Mouse (Mus musculus) heart, embryonic 14.5 days (tissue): ENCODE measurements at regions not wholly inside any gene's neighbourhood (a gene's known extent, or its start where the extent isn't known, plus 50 kb on each side); places are given as distances from the start of the nearest gene placed in this dataset.

Experiments
- ATAC-seq: fragments of 200-750 bp; cut with Nextera tagmentation; 2 replicates; pipeline ENCODE4 v1.8.0; 2017; ENCODE audit warnings: low read depth, moderate TSS enrichment; ENCODE audit not compliant: insufficient number of reproducible peaks, insufficient read depth, low FRiP score
- H3K27ac ChIP-seq, 2 experiments: fragments of 200-500 bp in 1 of 2; fragments of 300-500 bp in 1 of 2; sonication (generic) in 1 of 2; replicated peaks in 1 of 2; 2 replicates each; pipeline ENCODE4 v1.5.1; 2012 to 2014; ENCODE audit warnings: low read depth in 2 of 2, low read length in 2 of 2, control low read depth in 1 of 2, mild to moderate bottlenecking in 1 of 2, mixed read lengths in 1 of 2; ENCODE audit not compliant: control insufficient read depth in 1 of 2, insufficient read depth in 1 of 2
- H3K27me3 ChIP-seq: fragments of 300-500 bp; sonication (generic); 2 replicates; pipeline ENCODE4 v1.6.1; 2014; ENCODE audit warnings: mild to moderate bottlenecking, low read length, control low read depth; ENCODE audit not compliant: control insufficient read depth, insufficient read depth
- H3K36me3 ChIP-seq: fragments of 300-500 bp; sonication (generic); 2 replicates; pipeline ENCODE4 v1.6.1; 2014; ENCODE audit warnings: mild to moderate bottlenecking, control low read depth, low read length, mixed read lengths; ENCODE audit not compliant: control insufficient read depth, insufficient read depth
- H3K4me1 ChIP-seq, 2 experiments: fragments of 200-500 bp in 1 of 2; fragments of 300-500 bp in 1 of 2; sonication (generic) in 1 of 2; 2 replicates each; pipeline ENCODE4 v1.6.1; 2012 to 2014; ENCODE audit warnings: low read length in 2 of 2, control low read depth in 1 of 2, mixed read lengths in 1 of 2; ENCODE audit not compliant: control insufficient read depth in 2 of 2, insufficient read depth in 2 of 2
- H3K4me2 ChIP-seq: fragments of 300-500 bp; sonication (generic); 2 replicates; pipeline ENCODE4 v1.6.1; 2014; ENCODE audit warnings: mild to moderate bottlenecking, low read length
- H3K4me3 ChIP-seq, 2 experiments: fragments of 200-500 bp in 1 of 2; fragments of 300-500 bp in 1 of 2; sonication (generic) in 1 of 2; 2 replicates each; pipeline ENCODE4 v1.5.1; 2012 to 2014; ENCODE audit warnings: low read length in 2 of 2, mild to moderate bottlenecking in 2 of 2, control low read depth in 1 of 2, low read depth in 1 of 2, moderate library complexity in 1 of 2; ENCODE audit not compliant: control insufficient read depth in 1 of 2, insufficient read depth in 1 of 2
- H3K9ac ChIP-seq: fragments of 300-500 bp; sonication (generic); 2 replicates; pipeline ENCODE4 v1.6.1; 2014; ENCODE audit warnings: mild to moderate bottlenecking, low read length
- H3K9me3 ChIP-seq: fragments of 300-500 bp; sonication (generic); 2 replicates; pipeline ENCODE4 v1.6.1; 2016; ENCODE audit warnings: low read length, control low read depth; ENCODE audit not compliant: control insufficient read depth
- WGBS: fragments of 180-500 bp; shearing (Covaris S2); extraction: QIAGEN DNeasy Blood & Tissue Kit; methylation state at CpG from one replicate; pipeline ENCODE4 v1.1.7; 2014; 5-methylcytosine and 5-hydroxymethylcytosine counted together

GRCm38 (mm10) chr6:135627928-135628327 is 265.6 kb downstream of the Emp1 start:
- WGBS = 50% methylated on average over 4 of the region's 4 CpGs
- H3K27me3 ChIP-seq = no peaks in the 10 kb centered on the region
- no peaks in the 10 kb centered on the region for H3K4me1 ChIP-seq
- no peaks in the 10 kb centered on the region for H3K9me3 ChIP-seq
- no peak overlapping the region for H3K27ac ChIP-seq
- ATAC-seq = no peak
- no peak overlapping the region for H3K4me2 ChIP-seq
- H3K9ac ChIP-seq = no peak overlapping the region
- H3K4me3 ChIP-seq = no peak overlapping the region
- no peaks in the 10 kb centered on the region for H3K36me3 ChIP-seq

- H3K4me1 ChIP-seq = no peaks in the 10 kb centered on the region
- H3K9me3 ChIP-seq = no peaks in the 10 kb centered on the region
- H3K27me3 ChIP-seq = no peaks in the 10 kb centered on the region
- no peaks in the 10 kb centered on the region for H3K36me3 ChIP-seq
- H3K9ac ChIP-seq = no peak overlapping the region
- ATAC-seq = no peak
- no peak overlapping the region for H3K4me2 ChIP-seq
- WGBS = 65% methylated on average over 3 of the region's 3 CpGs
- H3K4me3 ChIP-seq = no peak overlapping the region
- no peak overlapping the region for H3K27ac ChIP-seq
Measured at GRCm38 (mm10) chr6:135629236-135629635, 266.9 kb downstream of the Emp1 start.

GRCm38 (mm10) chr6:135632671-135633070 is 270.3 kb downstream of the Emp1 start:
- Histone ChIP-seq H3K4me2 (no peak overlapping the region), H3K27ac (no peak overlapping the region), H3K36me3 (no peaks in the 10 kb centered on the region), H3K9ac (no peak overlapping the region), H3K9me3 (no peaks in the 10 kb centered on the region), H3K4me3 (no peak overlapping the region), H3K4me1 (no peaks in the 10 kb centered on the region), H3K27me3 (no peaks in the 10 kb centered on the region)
- WGBS = 85% methylated on average over 5 of the region's 5 CpGs
- ATAC-seq = no peak

GRCm38 (mm10) chr6:135636648-135637047 is 274.3 kb downstream of the Emp1 start:
- H3K4me1 ChIP-seq = no peaks in the 10 kb centered on the region
- H3K9ac ChIP-seq = no peak overlapping the region
- no peak overlapping the region for H3K4me2 ChIP-seq
- no peak for ATAC-seq
- no peaks in the 10 kb centered on the region for H3K36me3 ChIP-seq
- no peak overlapping the region for H3K4me3 ChIP-seq
- 66% methylated on average over 8 of the region's 8 CpGs for whole genome bisulfite sequencing
- no peaks in the 10 kb centered on the region for H3K9me3 ChIP-seq
- no peak overlapping the region for H3K27ac ChIP-seq
- no peaks in the 10 kb centered on the region for H3K27me3 ChIP-seq

- no peaks in the 10 kb centered on the region for H3K27me3 ChIP-seq
- H3K27ac ChIP-seq = no peak overlapping the region
- no peak overlapping the region for H3K4me3 ChIP-seq
- no peak overlapping the region for H3K9ac ChIP-seq
- no peak for ATAC-seq
- no peaks in the 10 kb centered on the region for H3K9me3 ChIP-seq
- no peaks in the 10 kb centered on the region for H3K4me1 ChIP-seq
- no peak overlapping the region for H3K4me2 ChIP-seq
- H3K36me3 ChIP-seq = no peaks in the 10 kb centered on the region
- WGBS = 85% methylated on average over 5 of the region's 5 CpGs
Measured at GRCm38 (mm10) chr6:135642711-135643110, 280.4 kb downstream of the Emp1 start.

GRCm38 (mm10) chr6:135646177-135646576 is 283.8 kb downstream of the Emp1 start:
- WGBS = 62% methylated on average over 1 of the region's 1 CpGs
- Histone ChIP-seq H3K4me2 (no peak overlapping the region), H3K4me1 (no peaks in the 10 kb centered on the region), H3K36me3 (no peaks in the 10 kb centered on the region), H3K4me3 (no peak overlapping the region), H3K9ac (no peak overlapping the region), H3K27me3 (no peaks in the 10 kb centered on the region), H3K27ac (no peak overlapping the region), H3K9me3 (no peaks in the 10 kb centered on the region)
- no peak for ATAC-seq

GRCm38 (mm10) chr6:135653002-135653401 is 290.7 kb downstream of the Emp1 start:
- ATAC-seq = no peak
- Histone ChIP-seq H3K4me2 (no peak overlapping the region), H3K27ac (no peak overlapping the region), H3K9me3 (no peaks in the 10 kb centered on the region), H3K9ac (no peak overlapping the region), H3K36me3 (no peaks in the 10 kb centered on the region), H3K4me1 (no peaks in the 10 kb centered on the region), H3K27me3 (no peaks in the 10 kb centered on the region), H3K4me3 (no peak overlapping the region)
- 69% methylated on average over 3 of the region's 3 CpGs for WGBS

- Histone ChIP-seq H3K27ac (no peak overlapping the region), H3K9me3 (no peaks in the 10 kb centered on the region), H3K36me3 (no peaks in the 10 kb centered on the region), H3K4me2 (no peak overlapping the region), H3K4me3 (no peak overlapping the region), H3K9ac (no peak overlapping the region), H3K27me3 (no peaks in the 10 kb centered on the region), H3K4me1 (no peaks in the 10 kb centered on the region)
- WGBS = 77% methylated on average over 3 of the region's 3 CpGs
- no peak for ATAC-seq
Measured at GRCm38 (mm10) chr6:135662386-135662785, 300.0 kb downstream of the Emp1 start.
